Mouse (Mus musculus) gonadal fat pad, adult 2 months (tissue): ENCODE data around the gene Ttll3. TPM values are rescaled to one million over a fixed set of nuclear protein-coding genes. Genes with fewer than 3 reads are reported as not detected.

Experiments used
- DNase-seq: peaks from one replicate; pipeline ENCODE4 v3.0.0-alpha.2; 2012; ENCODE audit warnings: low read depth
- polyA plus RNA-seq: library from polyadenylated mRNA; depleted of rRNA; stranded (reverse); fragments of >200 nt; gene quantifications from 2 replicates; pipeline ENCODE4 v1.2.3, GENCODE M21; 2012

Gene Ttll3
- polyA plus RNA-seq, 1 experiment = 11.8 TPM

DNA sequence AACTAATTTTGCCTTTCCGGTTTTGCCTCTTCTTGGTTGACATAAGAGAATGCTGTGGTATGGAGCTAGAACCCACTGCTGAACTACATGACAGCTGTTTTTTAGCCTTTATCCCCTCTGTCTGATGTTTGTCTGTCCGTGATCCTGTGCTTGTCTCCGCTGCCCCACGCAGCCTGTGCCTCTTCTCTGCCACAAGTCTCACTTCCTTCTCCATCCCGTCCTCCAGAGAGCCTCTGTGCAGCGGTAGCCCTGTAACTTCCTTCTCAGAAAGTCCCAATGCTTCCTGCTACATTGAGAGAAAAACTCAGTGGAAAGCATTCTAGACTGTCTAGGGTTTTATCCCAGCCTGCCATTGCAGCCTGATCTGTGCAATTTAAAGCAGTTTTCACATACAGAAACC, 9.8 kb upstream of the Ttll3 start:
- DNase-seq = no peak

DNA sequence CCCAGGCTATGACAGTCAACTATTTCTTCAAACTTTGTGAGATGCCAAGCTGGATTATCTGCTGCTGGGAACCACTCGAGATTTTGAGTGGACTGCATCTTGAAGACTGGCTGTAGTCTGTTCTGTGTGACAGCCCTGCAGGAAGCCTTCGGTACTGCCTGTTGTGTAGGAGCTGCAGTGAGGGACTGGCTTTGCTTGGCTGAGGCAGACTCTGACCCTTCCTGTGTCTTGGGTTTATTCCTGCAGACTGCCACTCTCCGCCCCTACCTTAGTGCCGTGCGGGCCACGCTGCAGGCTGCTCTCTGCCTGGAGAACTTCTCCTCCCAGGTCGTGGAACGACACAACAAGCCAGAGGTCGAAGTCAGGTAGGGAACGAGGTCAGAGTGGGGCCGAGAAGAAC, 8.6 kb upstream of the Ttll3 start:
- DNase-seq = no peak

DNA sequence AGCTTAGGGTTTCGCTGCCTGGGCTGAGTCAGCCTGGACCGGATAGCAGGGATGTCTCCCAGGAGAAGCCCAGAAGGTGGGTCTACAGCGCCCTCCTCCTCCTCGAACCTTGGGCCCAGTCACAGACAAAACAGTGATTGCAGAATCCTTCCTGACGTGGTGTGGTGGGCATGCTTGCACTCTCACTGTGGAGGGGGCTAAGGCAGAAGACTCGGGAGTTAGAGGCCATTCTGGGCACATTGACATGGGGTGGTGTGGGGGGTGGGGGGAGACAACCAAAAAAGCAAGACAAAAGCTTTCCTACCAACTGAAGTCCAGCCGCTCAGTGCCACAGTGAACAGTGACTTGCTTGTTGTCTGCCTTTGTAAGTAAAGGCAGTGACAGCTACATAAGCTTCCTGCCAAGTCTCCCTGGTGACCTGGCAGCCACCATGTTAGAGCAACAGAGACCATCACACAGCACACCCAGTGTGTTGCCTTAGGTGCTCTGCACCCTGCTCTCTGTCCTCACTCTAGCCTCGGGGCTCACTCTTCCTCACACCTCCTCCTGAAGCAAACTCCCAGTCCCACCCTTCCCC, 4.6 kb upstream of the Ttll3 start:
- no peak for DNase-seq

- no peak for DNase-seq
Observed at GRCm38 (mm10) chr6:113385160-113385714, 3.8 kb upstream of the Ttll3 start.

DNA sequence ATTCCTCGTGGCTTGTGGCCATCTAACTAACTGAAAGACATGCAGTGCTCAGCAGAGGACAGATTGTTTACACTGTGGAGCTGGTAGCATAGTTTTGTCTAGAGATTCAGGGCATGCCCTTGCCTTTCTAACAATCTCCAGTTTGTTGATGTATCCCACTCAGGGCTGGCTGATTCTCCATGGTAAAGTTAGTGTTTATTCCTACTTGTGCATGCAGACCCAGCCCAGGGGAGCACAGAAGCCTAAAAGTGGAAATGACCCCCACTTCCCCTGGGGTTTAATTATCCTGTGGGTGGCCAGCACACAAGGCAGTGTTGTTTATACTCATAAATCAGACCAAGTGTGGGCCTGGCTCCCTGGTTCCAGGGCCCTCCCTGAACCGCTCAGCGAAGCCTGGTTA, 3.0 kb upstream of the Ttll3 start:
- DNase-seq = no peak

DNA sequence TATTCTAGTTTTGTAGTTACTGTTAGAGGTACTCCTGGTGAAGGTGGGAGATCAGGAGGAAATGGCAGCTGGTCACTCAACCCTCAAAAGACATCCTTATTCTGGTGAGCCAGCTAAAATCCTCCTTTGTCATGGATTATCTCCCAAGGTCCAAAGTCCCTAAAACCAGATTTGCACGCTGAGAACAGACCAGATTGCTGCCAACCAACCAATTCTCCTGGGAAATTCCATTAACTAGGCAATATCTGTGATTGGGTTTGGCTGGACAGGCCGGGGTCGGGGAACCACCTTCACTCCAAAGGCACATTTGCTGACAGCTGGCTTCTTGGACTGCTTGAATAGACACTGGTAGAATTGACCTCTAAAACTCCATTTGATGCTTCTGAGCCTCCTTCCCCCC, 1.7 kb downstream of the Ttll3 start:
- no peak for DNase-seq

- DNase-seq = no peak
Observed at GRCm38 (mm10) chr6:113392015-113392386, 2.9 kb downstream of the Ttll3 start.

GRCm38 (mm10) chr6:113392387-113393071, 3.5 kb downstream of the Ttll3 start:
- no peak for DNase-seq

DNA sequence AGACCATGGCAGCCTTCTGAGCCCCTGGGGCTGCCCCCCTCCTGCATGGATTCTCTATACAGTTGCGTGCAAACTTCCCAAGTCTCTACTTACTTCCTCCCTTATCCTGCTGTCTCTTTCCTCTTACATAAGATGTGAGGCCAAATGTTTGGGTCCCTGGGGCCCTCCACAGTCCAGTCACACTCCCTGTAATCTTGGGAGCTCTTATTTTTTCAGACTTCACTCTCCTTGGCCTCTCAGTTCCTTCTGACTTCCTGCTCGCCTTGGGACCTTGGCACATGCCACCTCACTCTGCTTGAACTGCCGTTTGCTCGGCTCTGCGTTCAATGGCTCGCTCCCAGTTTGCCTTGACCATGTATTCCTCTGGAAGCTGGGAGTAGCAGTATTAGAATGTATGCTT, 4.9 kb downstream of the Ttll3 start:
- DNase-seq = no peak

DNA sequence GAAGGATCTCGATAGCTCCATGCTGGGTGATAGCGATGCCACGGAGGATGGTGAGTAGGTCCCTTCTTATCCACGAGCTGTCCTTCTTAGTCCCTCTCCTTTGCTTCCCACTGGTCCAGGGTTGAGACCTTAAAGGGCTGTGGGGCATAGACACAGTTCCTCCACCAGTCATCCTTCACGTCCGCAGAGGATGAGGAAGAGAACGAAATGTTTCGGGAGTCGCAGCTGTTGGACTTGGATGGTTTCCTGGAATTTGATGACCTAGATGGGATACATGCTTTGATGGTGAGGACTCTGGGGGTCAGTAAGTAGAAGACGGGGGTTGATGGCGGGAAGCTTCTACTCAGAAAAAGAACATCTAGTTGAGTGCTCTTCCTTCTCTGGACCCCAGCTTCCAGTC, 5.8 kb downstream of the Ttll3 start:
- DNase-seq = no peak

- DNase-seq = no peak
Observed at GRCm38 (mm10) chr6:113395501-113395900, 6.4 kb downstream of the Ttll3 start.

GRCm38 (mm10) chr6:113396270-113397030, 7.4 kb downstream of the Ttll3 start:
- DNase-seq = no peak

GRCm38 (mm10) chr6:113402094-113402493, 13.0 kb downstream of the Ttll3 start:
- no peak for DNase-seq

- DNase-seq = no peak
Observed at GRCm38 (mm10) chr6:113404649-113405448, 15.8 kb downstream of the Ttll3 start.

GRCm38 (mm10) chr6:113405483-113405882, 16.4 kb downstream of the Ttll3 start:
- DNase-seq = no peak

DNA sequence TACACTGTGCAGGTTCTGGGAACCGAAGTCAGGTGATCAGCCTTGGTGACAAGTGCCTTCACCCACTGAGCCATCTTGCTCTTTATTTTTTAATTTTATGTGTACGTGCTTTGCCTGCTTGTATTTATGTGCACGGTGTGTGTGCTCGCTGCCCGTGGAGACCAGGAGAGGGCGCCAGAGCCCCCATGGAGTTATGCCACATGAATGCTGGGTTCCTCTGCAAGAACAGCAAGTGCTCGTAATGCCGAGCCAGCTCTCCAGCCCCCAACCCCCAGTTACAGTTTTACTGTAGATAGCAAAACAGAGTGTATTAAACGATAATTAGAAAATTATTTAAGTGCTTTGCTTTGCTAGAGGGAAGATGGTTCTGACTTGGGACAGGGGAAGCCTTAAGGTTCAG, 17.6 kb downstream of the Ttll3 start:
- DNase-seq = no peak

DNA sequence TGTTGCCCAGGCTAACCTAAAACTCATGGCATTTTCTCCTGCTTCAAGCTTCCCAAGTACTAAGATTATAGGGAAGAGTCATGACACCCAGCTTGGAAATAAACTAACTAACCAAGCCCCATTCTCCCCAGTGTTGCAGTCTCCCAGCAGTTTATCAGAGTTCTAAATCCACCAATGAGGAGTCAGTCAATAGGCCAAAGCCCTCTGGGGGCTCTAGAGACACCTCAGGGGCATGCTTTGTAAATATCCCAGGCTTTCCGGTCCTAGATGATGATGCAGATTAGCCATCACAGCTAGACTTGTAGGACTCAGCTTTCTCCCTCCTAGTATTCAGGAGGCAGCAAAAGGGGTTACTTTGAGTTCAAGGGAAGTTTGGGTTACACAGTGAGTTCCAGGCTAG, 20.9 kb downstream of the Ttll3 start:
- DNase-seq = no peak

DNA sequence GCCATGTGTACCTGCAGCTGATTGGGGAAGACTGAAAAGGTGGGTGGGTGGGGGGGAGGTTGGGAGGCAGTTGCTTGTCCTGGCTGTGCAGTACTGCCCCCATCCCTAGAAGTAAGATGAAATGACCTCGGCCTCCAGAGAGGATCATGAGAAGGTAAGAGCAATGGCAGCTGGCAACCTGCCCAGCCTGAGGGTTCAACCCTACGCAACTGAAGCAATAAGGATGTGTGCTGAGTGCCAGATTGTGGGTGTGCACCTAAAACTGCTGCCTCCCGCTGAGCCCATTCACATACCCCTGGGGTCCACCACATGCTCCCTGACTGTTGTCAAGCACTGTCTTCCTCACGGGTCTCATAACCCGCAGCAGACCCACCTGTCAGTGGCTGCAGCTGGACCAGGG, 27.4 kb downstream of the Ttll3 start:
- no peak for DNase-seq

DNA sequence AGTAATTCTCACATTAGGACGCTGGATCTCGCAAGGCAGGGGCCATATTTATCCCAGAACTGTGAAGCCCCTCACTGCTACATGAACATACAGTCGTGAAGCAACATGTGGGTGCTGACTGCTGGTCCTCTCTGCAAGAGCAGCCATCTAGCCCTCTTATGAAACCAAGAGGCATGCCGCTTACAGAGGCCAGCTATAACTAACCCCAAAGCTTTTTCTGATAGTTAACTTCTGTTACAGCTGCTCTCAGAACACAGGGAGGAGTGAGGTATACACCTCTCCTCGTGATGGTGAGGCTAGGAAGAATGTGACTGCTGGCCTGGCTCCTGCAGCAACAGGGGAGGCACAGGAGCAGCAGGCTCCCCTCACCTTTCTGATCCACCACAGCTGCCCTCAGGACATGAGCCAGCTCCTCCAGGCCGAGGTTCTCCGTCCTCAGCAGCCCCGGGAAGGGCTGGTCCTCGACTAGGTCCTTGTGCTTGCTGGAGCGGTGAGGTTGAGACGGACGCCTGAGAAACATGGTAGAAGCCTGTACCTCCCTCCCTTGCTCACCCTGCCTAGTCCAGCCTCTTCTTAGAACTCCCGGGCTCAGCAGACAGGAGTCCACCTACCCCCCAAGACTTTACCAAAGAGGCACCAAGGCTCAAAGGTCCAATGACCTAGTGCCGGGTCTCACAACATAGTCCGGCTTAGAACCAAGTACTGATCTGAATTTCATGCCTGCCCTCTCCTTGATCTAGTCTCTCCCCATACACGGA, 29.6 kb downstream of the Ttll3 start:
- no peak for DNase-seq

- DNase-seq = no peak
Observed at GRCm38 (mm10) chr6:113419199-113419587, 30.1 kb downstream of the Ttll3 start, which contains the start of gene Rpusd3. TSS of gene Rpusd3 (minus strand) at chr6:113419340.

- no peak for DNase-seq
Observed at GRCm38 (mm10) chr6:113423000-113423399, 33.9 kb downstream of the Ttll3 start.
